Mouse (Mus musculus) bone marrow, adult 2 months (tissue): ENCODE results near the gene Aggf1.

Source experiments
- CTCF ChIP-seq: fragments of 200-500 bp; IDR thresholded peaks from 2 replicates; pipeline ENCODE4 v1.5.1; 2011; ENCODE audit warnings: low read length, control low read depth; ENCODE audit not compliant: control insufficient read depth, insufficient read depth
- POLR2A ChIP-seq: fragments of 200-500 bp; IDR thresholded peaks from 2 replicates; pipeline ENCODE4 v1.6.1; 2011; ENCODE audit warnings: low read depth, mild to moderate bottlenecking, control low read depth, low read length, borderline replicate concordance; ENCODE audit not compliant: control insufficient read depth

GRCm38 (mm10) chr13:95366356-95366755 lies 8.8 kb downstream of the Aggf1 start:
- TF ChIP-seq CTCF, result no peak
- TF ChIP-seq POLR2A, result no peak
